Mouse (Mus musculus) midbrain, embryonic 11.5 days (tissue): ENCODE measurements around the gene Rnf115. TPM values are rescaled to one million over a fixed set of nuclear protein-coding genes. Genes with fewer than 3 reads are reported as not detected.
A peak's percentile ranks its signal among the peaks of the same experiment; 100 is the strongest.

Source experiments
- ATAC-seq: fragments of 200-750 bp; cut with Nextera tagmentation; 2 replicates; pipeline ENCODE4 v1.8.0; 2017; ENCODE audit warnings: moderate TSS enrichment, moderate library complexity; ENCODE audit not compliant: low FRiP score
- DNase-seq: peaks from one replicate; pipeline ENCODE4 v3.0.0; 2015; ENCODE audit warnings: low spot score; ENCODE audit errors: missing footprints
- H3K27ac ChIP-seq: fragments of 300-500 bp; sonication (generic); 2 replicates; pipeline ENCODE4 v1.5.1; 2014; ENCODE audit warnings: low read depth, low read length
- H3K27me3 ChIP-seq: fragments of 300-500 bp; sonication (generic); 2 replicates; pipeline ENCODE4 v1.6.1; 2014; ENCODE audit warnings: mild to moderate bottlenecking, low read length, moderate library complexity, mixed read lengths; ENCODE audit not compliant: control insufficient read depth, insufficient read depth
- H3K36me3 ChIP-seq: fragments of 300-500 bp; sonication (generic); 2 replicates; pipeline ENCODE4 v1.6.1; 2014; ENCODE audit warnings: mild to moderate bottlenecking, low read length, moderate library complexity, mixed read lengths; ENCODE audit not compliant: control insufficient read depth, insufficient read depth
- H3K4me1 ChIP-seq: fragments of 300-500 bp; sonication (generic); 2 replicates; pipeline ENCODE4 v1.6.1; 2014; ENCODE audit warnings: low read length; ENCODE audit not compliant: control insufficient read depth, insufficient read depth
- H3K4me2 ChIP-seq: fragments of 300-500 bp; sonication (generic); 2 replicates; pipeline ENCODE4 v1.6.1; 2014; ENCODE audit warnings: mild to moderate bottlenecking, moderate library complexity
- H3K4me3 ChIP-seq: fragments of 300-500 bp; sonication (generic); 2 replicates; pipeline ENCODE4 v1.5.1; 2014; ENCODE audit warnings: low read depth, low read length
- H3K9ac ChIP-seq: fragments of 300-500 bp; sonication (generic); 2 replicates; pipeline ENCODE4 v1.6.1; 2014; ENCODE audit warnings: low read length
- H3K9me3 ChIP-seq: fragments of 300-500 bp; sonication (generic); 2 replicates; pipeline ENCODE4 v1.6.1; 2016; ENCODE audit warnings: low read length; ENCODE audit not compliant: control insufficient read depth
- WGBS: fragments of 180-500 bp; shearing (Covaris S2); extraction: QIAGEN DNeasy Blood & Tissue Kit; methylation state at CpG from one replicate; pipeline ENCODE4 v1.1.7; 2014; 5-methylcytosine and 5-hydroxymethylcytosine counted together
- polyA plus RNA-seq: library from polyadenylated mRNA; unstranded; fragments of >200 nt; fragmentation: Nextera tagmentation; extraction: Ambion mirVana; gene quantifications from 2 replicates; pipeline ENCODE4 v1.2.1, GENCODE M21; 2014

The Rnf115 gene
- polyA plus RNA-seq, 1 experiment from 2014 or later, result 90.3 TPM

- Histone ChIP-seq H3K4me1 (no peaks in the 10 kb centered on the region), H3K4me3 (no peak overlapping the region), H3K9me3 (no peaks in the 10 kb centered on the region), H3K27ac (no peak overlapping the region), H3K9ac (no peak overlapping the region), H3K4me2 (no peak overlapping the region), H3K27me3 (no peaks in the 10 kb centered on the region; the same call in 1 of the 2 replicates), H3K36me3 (peaks cover 13% of the 10 kb centered on the region)
- WGBS, result 65% methylated on average over 11 of the region's 11 CpGs
- DNase-seq (peak; percentile 88), ATAC-seq (no peak)
Observed at GRCm38 (mm10) chr3:96704778-96705177, 22.7 kb upstream of the Rnf115 start.

GRCm38 (mm10) chr3:96706217-96706616 is 21.2 kb upstream of the Rnf115 start:
- no peak for ATAC-seq
- DNase-seq, result no peak
- no peak overlapping the region for H3K27ac ChIP-seq
- H3K4me2 ChIP-seq, result no peak overlapping the region
- peaks cover 15% of the 10 kb centered on the region for H3K36me3 ChIP-seq
- H3K4me3 ChIP-seq, result no peak overlapping the region
- no peaks in the 10 kb centered on the region for H3K4me1 ChIP-seq
- no peaks in the 10 kb centered on the region; the same call in 1 of the 2 replicates for H3K27me3 ChIP-seq
- H3K9me3 ChIP-seq, result no peaks in the 10 kb centered on the region
- H3K9ac ChIP-seq, result no peak overlapping the region
- 94% methylated on average over 11 of the region's 11 CpGs for WGBS

- Histone ChIP-seq H3K27me3 (no peaks in the 10 kb centered on the region; the same call in 1 of the 2 replicates), H3K4me1 (no peaks in the 10 kb centered on the region), H3K36me3 (peaks cover 15% of the 10 kb centered on the region; the same call in 1 of the 2 replicates), H3K4me3 (no peak overlapping the region), H3K27ac (no peak overlapping the region), H3K9me3 (no peaks in the 10 kb centered on the region), H3K4me2 (no peak overlapping the region), H3K9ac (no peak overlapping the region)
- WGBS, result 76% methylated on average over 7 of the region's 7 CpGs
- ATAC-seq, result no peak
- DNase-seq, result no peak
Observed at GRCm38 (mm10) chr3:96706984-96707383, 20.5 kb upstream of the Rnf115 start.

- ATAC-seq (peak; percentile 88), DNase-seq (peak; percentile 99)
- H3K9me3 ChIP-seq, result no peaks in the 10 kb centered on the region
- H3K27me3 ChIP-seq, result no peaks in the 10 kb centered on the region; the same call in 1 of the 2 replicates
- peaks cover 16% of the 10 kb centered on the region; the same call in 1 of the 2 replicates for H3K36me3 ChIP-seq
- H3K4me3 ChIP-seq, result peak within 1 kb of the TSS; percentile 38
- 6% methylated on average over 42 of the region's 42 CpGs for WGBS
- no peaks in the 10 kb centered on the region for H3K4me1 ChIP-seq
- peak within 1 kb of the TSS; percentile 71 for H3K4me2 ChIP-seq
- H3K27ac ChIP-seq, result no peak within 1 kb of the TSS
- H3K9ac ChIP-seq, result peak within 1 kb of the TSS; percentile 75
Observed at GRCm38 (mm10) chr3:96707903-96708683, 19.4 kb upstream of the Rnf115 start, which contains the start of gene Nudt17. Nudt17 (minus strand) TSS chr3:96708562.

- Histone ChIP-seq H3K4me1 (no peaks in the 10 kb centered on the region), H3K9ac (no peak overlapping the region), H3K27me3 (no peaks in the 10 kb centered on the region; the same call in 1 of the 2 replicates), H3K27ac (no peak overlapping the region), H3K4me3 (no peak overlapping the region), H3K4me2 (no peak overlapping the region; the same call in 1 of the 2 replicates), H3K36me3 (peaks cover 17% of the 10 kb centered on the region), H3K9me3 (no peaks in the 10 kb centered on the region)
- 51% methylated on average over 2 of the region's 2 CpGs for WGBS
- DNase-seq (no peak), ATAC-seq (peak; percentile 41)
Observed at GRCm38 (mm10) chr3:96708684-96709064, 18.8 kb upstream of the Rnf115 start.

GRCm38 (mm10) chr3:96714286-96714685 is 13.2 kb upstream of the Rnf115 start:
- H3K9me3 ChIP-seq, result no peaks in the 10 kb centered on the region
- no peak overlapping the region for H3K4me3 ChIP-seq
- no peaks in the 10 kb centered on the region for H3K27me3 ChIP-seq
- no peaks in the 10 kb centered on the region for H3K4me1 ChIP-seq
- DNase-seq (no peak), ATAC-seq (no peak)
- WGBS, result 91% methylated on average over 5 of the region's 5 CpGs
- H3K36me3 ChIP-seq, result peaks cover 21% of the 10 kb centered on the region
- H3K4me2 ChIP-seq, result no peak overlapping the region
- no peak overlapping the region for H3K27ac ChIP-seq
- no peak overlapping the region for H3K9ac ChIP-seq

- Histone ChIP-seq H3K36me3 (peaks cover 21% of the 10 kb centered on the region), H3K9ac (no peak overlapping the region), H3K9me3 (no peaks in the 10 kb centered on the region), H3K4me1 (no peaks in the 10 kb centered on the region), H3K4me2 (no peak overlapping the region), H3K27ac (no peak overlapping the region), H3K4me3 (no peak overlapping the region), H3K27me3 (no peaks in the 10 kb centered on the region)
- no peak for DNase-seq
- ATAC-seq, result no peak
- WGBS, result 80% methylated on average over 2 of the region's 2 CpGs
Observed at GRCm38 (mm10) chr3:96715854-96716253, 11.6 kb upstream of the Rnf115 start.

- Histone ChIP-seq H3K36me3 (peaks cover 2% of the 10 kb centered on the region; the same call in 1 of the 2 replicates), H3K9ac (no peak overlapping the region), H3K27ac (no peak overlapping the region), H3K9me3 (no peaks in the 10 kb centered on the region), H3K4me1 (no peaks in the 10 kb centered on the region), H3K4me3 (no peak overlapping the region), H3K4me2 (no peak overlapping the region), H3K27me3 (no peaks in the 10 kb centered on the region)
- WGBS, result 40% methylated on average over 14 of the region's 14 CpGs
- no peak for ATAC-seq
- peak; percentile 94 for DNase-seq
Observed at GRCm38 (mm10) chr3:96719173-96719572, 8.3 kb upstream of the Rnf115 start.

GRCm38 (mm10) chr3:96727828-96728633 is 567 bp downstream of the Rnf115 start:
- Histone ChIP-seq H3K9me3 (no peaks in the 10 kb centered on the region), H3K36me3 (no peaks in the 10 kb centered on the region), H3K27ac (peak overlapping the region; percentile 67), H3K9ac (peak overlapping the region; percentile 90), H3K4me2 (peak overlapping the region; percentile 73), H3K4me1 (peaks cover 17% of the 10 kb centered on the region), H3K27me3 (no peaks in the 10 kb centered on the region), H3K4me3 (peak overlapping the region; percentile 89)
- DNase-seq, result peak; percentile 95
- under 1% methylated on average over 42 of the region's 42 CpGs for WGBS
- ATAC-seq, result no peak; the same call in 1 of the 2 replicates
